Mouse (Mus musculus) ES-Bruce4 (cell line): Measurements from ENCODE around the gene Acvrl1.

Source experiments
- CTCF ChIP-seq: IDR thresholded peaks from one replicate; pipeline ENCODE4 v1.8.1; 2011; ENCODE audit warnings: low read depth, low read length
- EP300 ChIP-seq: IDR thresholded peaks from 2 replicates; pipeline ENCODE4 v1.6.1; 2011; ENCODE audit warnings: low read depth, low read length; ENCODE audit not compliant: insufficient read depth
- POLR2A ChIP-seq: IDR thresholded peaks from one replicate; pipeline ENCODE4 v1.8.1; 2011; ENCODE audit warnings: low read length; ENCODE audit not compliant: insufficient read depth

GRCm38 (mm10) chr15:101091551-101091950, 36.8 kb upstream of the Acvrl1 start:
- no peak for TF ChIP-seq POLR2A
- TF ChIP-seq CTCF, result no peak
- TF ChIP-seq EP300, result no peak
